Mouse (Mus musculus): ENCODE measurements around the gene H2-M2. TPM values are rescaled to one million over a fixed set of nuclear protein-coding genes. Genes with fewer than 3 reads are reported as not detected.

The H2-M2 gene
- not detected for total RNA-seq (2023)

DNA sequence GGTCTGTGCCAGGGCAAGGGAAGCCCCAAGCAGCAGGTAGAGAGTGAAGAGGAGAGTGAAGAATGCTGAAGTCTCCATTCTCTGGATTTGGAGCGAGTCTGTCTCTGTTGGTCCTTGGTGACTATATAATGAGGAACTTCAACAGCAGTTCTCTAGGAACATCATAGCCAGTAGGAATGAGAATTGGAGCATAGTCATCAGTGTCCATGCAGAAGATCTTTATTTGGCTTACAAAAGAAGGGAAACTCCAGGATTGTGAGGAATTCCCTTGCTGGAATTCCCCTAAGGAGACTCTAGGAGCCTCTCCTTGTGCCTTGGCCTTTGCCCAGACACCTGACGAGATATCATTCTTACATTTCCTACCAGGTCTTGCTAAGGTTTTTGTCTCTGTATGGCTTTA is at the start of gene H2-M2:
Gene H2-M2, minus strand, starts transcription at position 101 of the 400 bp plus-strand sequence.

GRCm38 (mm10) chr17:37507730-37508129 is 24.4 kb upstream of the H2-M2 start, which contains the start of gene Olfr111:
Olfr111 (plus strand) TSS chr17:37508030.

GRCm38 (mm10) chr17:37491930-37492518 is 8.7 kb upstream of the H2-M2 start, which contains the start of gene Olfr110:
Olfr110 (plus strand) TSS chr17:37492468.

DNA sequence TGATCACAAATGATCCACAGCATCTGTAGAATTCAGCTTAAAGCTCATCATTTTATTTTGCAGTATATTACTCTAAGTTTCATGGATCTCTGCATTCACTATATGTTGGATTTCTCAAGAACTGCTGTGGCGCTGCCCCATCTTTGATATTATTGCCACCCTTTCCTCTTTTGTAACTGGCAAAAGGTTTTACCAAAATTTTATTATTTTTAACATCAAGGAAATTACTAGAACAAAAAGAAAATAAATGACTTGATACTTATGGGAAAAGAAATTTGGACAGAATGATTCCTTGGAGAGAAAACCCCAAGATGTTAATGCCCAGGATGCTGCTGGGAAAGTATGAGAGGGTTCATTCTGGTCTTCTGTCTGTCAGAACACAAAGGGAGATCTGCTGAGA is 24.7 kb downstream of the H2-M2 start, which contains the start of gene Olfr109:
Gene Olfr109, plus strand, starts transcription at position 301 of the 400 bp plus-strand sequence.

DNA sequence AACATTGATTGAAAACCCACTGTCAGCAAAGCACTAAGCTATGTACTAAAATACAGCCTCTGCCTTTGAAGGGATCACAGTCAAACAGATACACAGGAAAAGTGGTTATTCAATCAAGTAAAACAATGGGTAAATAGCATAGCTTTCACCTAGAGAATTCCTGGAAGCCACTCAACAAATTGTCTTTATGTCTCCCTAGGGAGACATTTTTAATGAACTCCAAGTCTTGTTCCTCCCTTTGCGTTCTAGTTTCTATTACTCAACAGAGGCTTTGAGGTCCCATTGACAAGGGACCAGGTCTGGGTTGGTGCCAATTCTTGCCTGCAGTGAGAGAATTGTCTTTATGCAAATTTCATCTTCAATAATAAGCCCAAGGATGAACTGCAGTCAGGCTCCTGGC is 38.2 kb downstream of the H2-M2 start, which contains the start of gene Olfr108:
Gene Olfr108, plus strand, starts transcription at position 301 of the 400 bp plus-strand sequence.

Other genes starting within 250 kb of the H2-M2 start
- not detected for gene Olfr97, start 246.2 kb downstream of the H2-M2 start, total RNA-seq (2023)
- gene Olfr98, start 219.8 kb downstream of the H2-M2 start, total RNA-seq (2023) = not detected
- 10 to 100 TPM; 49.0 to 49.1 TPM for gene H2-M3, start 213.3 kb downstream of the H2-M2 start, total RNA-seq (2023)
- not detected for gene Olfr99, start 200.1 kb downstream of the H2-M2 start, total RNA-seq (2023)
- not detected for gene Olfr101, start 179.2 kb downstream of the H2-M2 start, total RNA-seq (2023)
- not detected for gene Olfr102, start 166.5 kb downstream of the H2-M2 start, total RNA-seq (2023)
- not detected for gene Olfr103, start 143.9 kb downstream of the H2-M2 start, total RNA-seq (2023)
- gene Olfr104-ps, start 124.0 kb downstream of the H2-M2 start, total RNA-seq (2023) = not detected
- gene Olfr105-ps, start 104.5 kb downstream of the H2-M2 start, total RNA-seq (2023) = not detected
- gene Olfr106-ps, start 93.2 kb downstream of the H2-M2 start, total RNA-seq (2023) = not detected
- gene Olfr107, start 84.3 kb downstream of the H2-M2 start, total RNA-seq (2023) = not detected
- gene Olfr108, start 38.1 kb downstream of the H2-M2 start, total RNA-seq (2023) = not detected
- not detected for gene Olfr109, start 24.6 kb downstream of the H2-M2 start, total RNA-seq (2023)
- not detected for gene Olfr110, start 8.9 kb upstream of the H2-M2 start, total RNA-seq (2023)
- not detected for gene Olfr111, start 24.5 kb upstream of the H2-M2 start, total RNA-seq (2023)
- gene Olfr112, start 85.9 kb upstream of the H2-M2 start, total RNA-seq (2023) = not detected
- not detected for gene Olfr113, start 94.1 kb upstream of the H2-M2 start, total RNA-seq (2023)
- gene Olfr114, start 109.2 kb upstream of the H2-M2 start, total RNA-seq (2023) = not detected
- not detected for gene Olfr115, start 143.6 kb upstream of the H2-M2 start, total RNA-seq (2023)
- not detected for gene Olfr116, start 143.6 kb upstream of the H2-M2 start, total RNA-seq (2023)
- gene Olfr117, start 180.2 kb upstream of the H2-M2 start, total RNA-seq (2023) = not detected
- not detected for gene Olfr118, start 183.4 kb upstream of the H2-M2 start, total RNA-seq (2023)
- gene Olfr119, start 213.0 kb upstream of the H2-M2 start, total RNA-seq (2023) = not detected
- gene Olfr120, start 238.3 kb upstream of the H2-M2 start, total RNA-seq (2023) = not detected

All from B cell, adult 67 days (primary cell).